Mouse (Mus musculus) intestine, postnatal 0 days (tissue): Measurements from ENCODE around the gene Zmynd8. TPM values are rescaled to one million over a fixed set of nuclear protein-coding genes. Genes with fewer than 3 reads are reported as not detected.

ENCODE experiments used
- ATAC-seq: fragments of 200-750 bp; cut with Nextera tagmentation; 2 replicates; pipeline ENCODE4 v1.8.0; 2017; ENCODE audit warnings: mild to moderate bottlenecking, moderate TSS enrichment, moderate library complexity
- H3K27ac ChIP-seq: fragments of 300-500 bp; sonication (generic); 2 replicates; pipeline ENCODE4 v1.5.1; 2014; ENCODE audit warnings: mild to moderate bottlenecking, low read depth, low read length, moderate library complexity
- H3K27me3 ChIP-seq: fragments of 300-500 bp; sonication (generic); replicated peaks from 2 replicates; pipeline ENCODE4 v1.6.1; 2014; ENCODE audit warnings: low read length, mixed read lengths; ENCODE audit not compliant: control insufficient read depth, insufficient read depth
- H3K36me3 ChIP-seq: fragments of 300-500 bp; sonication (generic); 2 replicates; pipeline ENCODE4 v1.6.1; 2014; ENCODE audit warnings: mild to moderate bottlenecking, moderate library complexity; ENCODE audit not compliant: control insufficient read depth, insufficient read depth
- H3K4me1 ChIP-seq: fragments of 300-500 bp; sonication (generic); replicated peaks from 2 replicates; pipeline ENCODE4 v1.6.1; 2014; ENCODE audit warnings: antibody characterized with exemption, low read length, mixed read lengths; ENCODE audit not compliant: control insufficient read depth, insufficient read depth
- H3K4me2 ChIP-seq: fragments of 300-500 bp; sonication (generic); replicated peaks from 2 replicates; pipeline ENCODE4 v1.6.1; 2014; ENCODE audit warnings: low read depth, mild to moderate bottlenecking, moderate library complexity
- H3K4me3 ChIP-seq: fragments of 300-500 bp; sonication (generic); 2 replicates; pipeline ENCODE4 v1.5.1; 2014; ENCODE audit warnings: low read depth, low read length
- H3K9ac ChIP-seq: fragments of 300-500 bp; sonication (generic); 2 replicates; pipeline ENCODE4 v1.6.1; 2014; ENCODE audit warnings: mild to moderate bottlenecking, low read depth, low read length
- H3K9me3 ChIP-seq: fragments of 300-500 bp; sonication (generic); 2 replicates; pipeline ENCODE4 v1.6.1; 2016; ENCODE audit warnings: mixed run types; ENCODE audit not compliant: control insufficient read depth
- CTCF ChIP-seq: sonication (generic); IDR thresholded peaks from 2 replicates; pipeline ENCODE4 v1.5.1; 2016; ENCODE audit warnings: low read depth, mild to moderate bottlenecking, control low read depth, antibody characterized with exemption, moderate library complexity
- WGBS: fragments of 180-500 bp; shearing (Covaris S2); extraction: QIAGEN DNeasy Blood & Tissue Kit; methylation state at CpG from one replicate; pipeline ENCODE4 v1.1.7; 2014; 5-methylcytosine and 5-hydroxymethylcytosine counted together
- polyA plus RNA-seq: library from polyadenylated mRNA; unstranded; fragments of >200 nt; fragmentation: Nextera tagmentation; extraction: Ambion mirVana; gene quantifications from 2 replicates; pipeline ENCODE4 v1.2.1, GENCODE M21; 2015

Zmynd8 gene
- polyA plus RNA-seq, 1 experiment from 2014 or later: 43.5 TPM

- no peaks in the 10 kb centered on the region for H3K9me3 ChIP-seq
- ATAC-seq: no peak
- 0 out of 2 replicates have a peak overlapping the region, but pooled peaks have one; percentile 31 for H3K9ac ChIP-seq
- H3K27me3 ChIP-seq: no peaks in the 10 kb centered on the region
- WGBS: 10% methylated on average over 16 of the region's 16 CpGs
- H3K4me1 ChIP-seq: peaks cover 46% of the 10 kb centered on the region
- H3K4me2 ChIP-seq: peak overlapping the region; percentile 64
- 0 out of 2 replicates have a peak, but pooled peaks cover 7% of the 10 kb centered on the region for H3K36me3 ChIP-seq
- TF ChIP-seq CTCF: no peak
- H3K27ac ChIP-seq: peak overlapping the region; percentile 98
- H3K4me3 ChIP-seq: peak overlapping the region; percentile 7; the same call in 1 of the 2 replicates
Observed at GRCm38 (mm10) chr2:165879403-165880178, 19.2 kb downstream of the Zmynd8 start.

- Histone ChIP-seq H3K4me3 (no peak overlapping the region), H3K9me3 (no peaks in the 10 kb centered on the region), H3K27me3 (no peaks in the 10 kb centered on the region), H3K27ac (peak overlapping the region; percentile 98), H3K9ac (no peak overlapping the region), H3K4me1 (peaks cover 42% of the 10 kb centered on the region), H3K36me3 (peaks cover 8% of the 10 kb centered on the region; the same call in 1 of the 2 replicates), H3K4me2 (peak overlapping the region; percentile 64)
- WGBS: 36% methylated on average over 8 of the region's 8 CpGs
- ATAC-seq: no peak
- TF ChIP-seq CTCF: no peak
Observed at GRCm38 (mm10) chr2:165878907-165879361, 19.9 kb downstream of the Zmynd8 start.

DNA sequence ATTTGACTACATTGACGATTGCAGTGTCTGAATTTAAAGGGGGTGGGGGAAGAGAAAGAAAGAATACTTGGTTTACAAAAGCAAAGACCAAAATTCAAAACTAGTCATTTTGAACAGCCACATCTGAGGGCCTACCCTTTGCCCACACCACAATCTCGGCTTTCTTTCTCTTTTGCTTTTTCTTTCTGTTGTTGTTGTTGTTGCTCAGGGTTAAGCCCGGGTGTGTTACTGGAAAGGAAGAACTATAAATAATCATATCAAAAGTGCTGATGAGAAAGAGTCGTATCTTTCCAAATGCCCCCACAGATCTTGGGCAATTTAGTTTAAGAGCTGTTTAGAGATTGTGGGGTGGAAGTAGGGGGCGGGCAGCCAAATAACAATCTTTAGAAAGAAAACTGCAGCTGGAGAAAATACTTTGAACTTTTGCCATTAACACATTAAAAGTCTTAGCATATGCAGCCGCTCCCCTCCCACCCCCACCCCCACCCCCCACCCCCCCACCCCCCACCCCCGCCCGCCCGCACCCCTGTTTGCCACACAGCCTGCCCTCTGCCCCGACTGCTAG is 20.7 kb downstream of the Zmynd8 start:
- no peak for ATAC-seq
- H3K4me1 ChIP-seq: peaks cover 39% of the 10 kb centered on the region

DNA sequence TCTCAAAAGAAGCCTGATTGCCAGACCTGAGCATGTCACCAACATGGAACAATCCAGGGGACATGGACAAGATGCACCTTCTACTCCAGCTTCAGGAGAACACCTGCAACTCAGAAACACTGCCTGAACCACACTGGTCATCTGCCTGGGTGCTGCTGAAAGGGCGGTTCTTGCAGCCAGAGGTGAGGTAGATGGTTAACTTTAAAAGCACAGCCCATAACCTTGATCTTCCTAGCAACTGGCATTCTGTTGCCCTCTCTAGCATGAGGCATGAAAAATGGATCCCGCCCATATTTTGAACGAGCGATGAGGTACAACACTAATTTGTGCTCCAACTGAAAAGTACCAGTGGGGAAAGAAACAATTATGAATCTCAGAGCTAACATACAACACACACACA is 21.6 kb downstream of the Zmynd8 start:
- Histone ChIP-seq H3K27ac (0 out of 2 replicates have a peak overlapping the region, but pooled peaks have one; percentile 64), H3K4me1 (peaks cover 39% of the 10 kb centered on the region), H3K36me3 (peaks cover 11% of the 10 kb centered on the region; the same call in 1 of the 2 replicates), H3K9ac (no peak overlapping the region), H3K9me3 (no peaks in the 10 kb centered on the region), H3K4me3 (no peak overlapping the region), H3K4me2 (no peak overlapping the region), H3K27me3 (no peaks in the 10 kb centered on the region)
- no peak for ATAC-seq
- TF ChIP-seq CTCF: no peak
- 51% methylated on average over 4 of the region's 4 CpGs for WGBS

More for the DNA sequence above, 20.7 kb downstream of the Zmynd8 start:
- peak overlapping the region; percentile 43; the same call in 1 of the 2 replicates for H3K4me2 ChIP-seq
- H3K36me3 ChIP-seq: peaks cover 11% of the 10 kb centered on the region; the same call in 1 of the 2 replicates
- no peak overlapping the region for H3K9ac ChIP-seq
- no peaks in the 10 kb centered on the region for H3K9me3 ChIP-seq
- WGBS: 12% methylated on average over 10 of the region's 10 CpGs
- H3K27me3 ChIP-seq: no peaks in the 10 kb centered on the region
- no peak overlapping the region for H3K4me3 ChIP-seq
- H3K27ac ChIP-seq: peak overlapping the region; percentile 64
- no peak for TF ChIP-seq CTCF

DNA sequence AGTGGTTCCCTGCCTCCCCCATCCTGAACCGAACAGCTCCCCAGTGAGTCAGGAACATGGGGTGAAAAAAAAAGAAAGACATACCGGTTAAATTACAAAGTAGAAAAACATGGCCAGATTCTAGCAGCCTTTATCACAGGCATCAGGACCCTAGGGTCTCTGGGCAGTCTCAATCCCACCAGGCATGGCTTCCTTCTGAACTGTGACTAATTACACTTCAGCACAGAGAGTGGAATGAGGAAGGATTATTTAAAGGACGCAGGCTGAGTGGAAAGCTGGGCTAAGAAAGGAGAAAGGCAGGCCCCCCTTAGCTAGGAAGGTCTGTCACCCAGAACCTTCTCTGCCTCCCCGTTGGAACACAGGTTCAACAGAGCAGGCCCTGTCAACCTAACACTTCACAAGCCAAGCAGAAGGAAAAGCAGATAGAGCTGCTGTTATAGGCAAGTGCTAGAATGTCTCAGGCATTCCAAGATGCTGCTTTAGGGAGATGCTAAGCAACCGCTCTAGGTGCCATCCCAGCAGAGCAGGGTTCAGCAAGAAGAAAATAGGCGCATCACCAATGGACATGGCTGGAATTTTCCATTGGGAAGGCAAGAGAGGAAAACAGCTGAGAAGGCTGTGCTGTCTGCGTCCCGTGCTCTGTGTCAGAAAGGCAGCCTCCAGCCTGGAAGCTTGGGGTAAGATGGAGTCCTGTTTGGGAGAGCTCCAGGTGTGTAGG is 22.5 kb downstream of the Zmynd8 start:
- Histone ChIP-seq H3K4me1 (peaks cover 39% of the 10 kb centered on the region), H3K4me2 (0 out of 2 replicates have a peak overlapping the region, but pooled peaks have one; percentile 17), H3K36me3 (peaks cover 17% of the 10 kb centered on the region), H3K27me3 (no peaks in the 10 kb centered on the region), H3K9ac (no peak overlapping the region), H3K9me3 (no peaks in the 10 kb centered on the region), H3K27ac (peak overlapping the region; percentile 85; the same call in 1 of the 2 replicates), H3K4me3 (no peak overlapping the region)
- no peak for TF ChIP-seq CTCF
- 45% methylated on average over 8 of the region's 8 CpGs for WGBS
- no peak for ATAC-seq

GRCm38 (mm10) chr2:165875406-165875955 is 23.3 kb downstream of the Zmynd8 start:
- Histone ChIP-seq H3K27ac (peak overlapping the region; percentile 85), H3K4me1 (peaks cover 43% of the 10 kb centered on the region), H3K4me3 (no peak overlapping the region), H3K9ac (no peak overlapping the region), H3K4me2 (peak overlapping the region; percentile 32), H3K36me3 (peaks cover 25% of the 10 kb centered on the region), H3K9me3 (no peaks in the 10 kb centered on the region), H3K27me3 (no peaks in the 10 kb centered on the region)
- no peak for ATAC-seq
- TF ChIP-seq CTCF: no peak
- 26% methylated on average over 13 of the region's 13 CpGs for WGBS
